Mouse (Mus musculus) stomach, embryonic 16.5 days (tissue): Measurements from ENCODE around the gene Dpf2. TPM values are rescaled to one million over a fixed set of nuclear protein-coding genes. Genes with fewer than 3 reads are reported as not detected.

ENCODE experiments used
- ATAC-seq: fragments of 200-750 bp; cut with Nextera tagmentation; 2 replicates; pipeline ENCODE4 v1.8.0; 2017; ENCODE audit warnings: moderate number of reproducible peaks, moderate TSS enrichment; ENCODE audit not compliant: insufficient read depth, low FRiP score
- H3K27ac ChIP-seq: fragments of 300-500 bp; sonication (generic); 2 replicates; pipeline ENCODE4 v1.5.1; 2014; ENCODE audit warnings: low read length
- H3K27me3 ChIP-seq: fragments of 300-500 bp; sonication (generic); 2 replicates; pipeline ENCODE4 v1.6.1; 2014; ENCODE audit warnings: low read length, control low read depth, mixed read lengths; ENCODE audit not compliant: control insufficient read depth, insufficient read depth
- H3K36me3 ChIP-seq: fragments of 300-500 bp; sonication (generic); 2 replicates; pipeline ENCODE4 v1.6.1; 2014; ENCODE audit warnings: low read length; ENCODE audit not compliant: control insufficient read depth, insufficient read depth
- H3K4me1 ChIP-seq: fragments of 300-500 bp; sonication (generic); 2 replicates; pipeline ENCODE4 v1.6.1; 2014; ENCODE audit warnings: low read length, control low read depth, mixed read lengths; ENCODE audit not compliant: control insufficient read depth, insufficient read depth
- H3K4me2 ChIP-seq: fragments of 300-500 bp; sonication (generic); 2 replicates; pipeline ENCODE4 v1.6.1; 2014; ENCODE audit warnings: low read depth, low read length, mixed read lengths
- H3K4me3 ChIP-seq: fragments of 300-500 bp; sonication (generic); replicated peaks from 2 replicates; pipeline ENCODE4 v1.5.1; 2014; ENCODE audit warnings: mild to moderate bottlenecking, low read length
- H3K9ac ChIP-seq: fragments of 300-500 bp; sonication (generic); 2 replicates; pipeline ENCODE4 v1.6.1; 2014; ENCODE audit warnings: low read length
- H3K9me3 ChIP-seq: fragments of 300-500 bp; sonication (generic); replicated peaks from 2 replicates; pipeline ENCODE4 v1.6.1; 2016; ENCODE audit warnings: low read length, control low read depth; ENCODE audit not compliant: control insufficient read depth
- WGBS: fragments of 180-500 bp; shearing (Covaris S2); extraction: QIAGEN DNeasy Blood & Tissue Kit; methylation state at CpG from one replicate; pipeline ENCODE4 v1.1.7; 2014; 5-methylcytosine and 5-hydroxymethylcytosine counted together
- polyA plus RNA-seq: library from polyadenylated mRNA; unstranded; fragments of >200 nt; fragmentation: Nextera tagmentation; extraction: Ambion mirVana; gene quantifications from 2 replicates; pipeline ENCODE4 v1.2.1, GENCODE M21; 2015

Gene Dpf2
- 117 and 127 TPM in 2 replicates for polyA plus RNA-seq

- Histone ChIP-seq H3K9ac (peak within 1 kb of the TSS; percentile 93), H3K4me2 (peak within 1 kb of the TSS; percentile 77), H3K27me3 (no peaks in the 10 kb centered on the region), H3K4me1 (peaks cover 25% of the 10 kb centered on the region), H3K4me3 (peak within 1 kb of the TSS; percentile 76), H3K27ac (peak within 1 kb of the TSS; percentile 73), H3K9me3 (no peaks in the 10 kb centered on the region), H3K36me3 (peaks cover 7% of the 10 kb centered on the region; the same call in 1 of the 2 replicates)
- 18% methylated on average over 13 of the region's 13 CpGs for WGBS
- no peak; the same call in 1 of the 2 replicates for ATAC-seq
These were observed at the start of gene Dpf2 for GRCm38 (mm10) chr19:5913007-5913719. TSS of gene Dpf2 (minus strand) at chr19:5913010.

- H3K27me3 ChIP-seq, result no peaks in the 10 kb centered on the region
- 0 out of 2 replicates have a peak, but pooled peaks cover 6% of the 10 kb centered on the region for H3K36me3 ChIP-seq
- H3K9ac ChIP-seq, result no peak overlapping the region
- H3K4me2 ChIP-seq, result no peak overlapping the region
- 80% methylated on average over 5 of the region's 5 CpGs for WGBS
- H3K4me1 ChIP-seq, result peaks cover 9% of the 10 kb centered on the region
- H3K9me3 ChIP-seq, result no peaks in the 10 kb centered on the region
- no peak overlapping the region for H3K27ac ChIP-seq
- no peak for ATAC-seq
- H3K4me3 ChIP-seq, result no peak overlapping the region
These were observed 44.6 kb upstream of the Dpf2 start for GRCm38 (mm10) chr19:5957371-5957770.

DNA sequence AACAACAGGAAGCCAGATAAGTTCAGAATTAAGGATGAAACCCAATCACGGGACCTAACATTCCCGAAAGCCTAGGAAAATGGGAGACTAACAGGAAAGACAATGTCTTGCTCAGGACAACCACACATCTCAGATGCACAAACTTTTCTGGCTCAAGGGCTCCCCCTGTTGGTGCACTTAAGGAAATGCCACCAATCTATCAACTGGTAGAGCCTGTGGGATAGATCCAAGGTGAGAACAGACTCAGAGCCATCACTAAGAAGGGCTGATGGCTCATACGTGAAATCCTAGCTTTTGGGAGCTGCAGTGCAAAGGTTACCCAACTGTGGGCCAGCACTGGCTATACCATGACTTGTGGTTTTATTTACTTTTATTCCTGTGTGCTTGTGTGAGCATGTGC, 43.9 kb upstream of the Dpf2 start:
- Histone ChIP-seq H3K9ac (no peak overlapping the region), H3K4me1 (peaks cover 8% of the 10 kb centered on the region), H3K4me3 (no peak overlapping the region), H3K36me3 (0 out of 2 replicates have a peak, but pooled peaks cover 6% of the 10 kb centered on the region), H3K9me3 (no peaks in the 10 kb centered on the region), H3K27me3 (no peaks in the 10 kb centered on the region), H3K4me2 (no peak overlapping the region), H3K27ac (peak overlapping the region; percentile 90; the same call in 1 of the 2 replicates)
- peak; percentile 54; the same call in 1 of the 2 replicates for ATAC-seq
- WGBS, result 25% methylated on average over 3 of the region's 3 CpGs

- peaks cover 8% of the 10 kb centered on the region for H3K4me1 ChIP-seq
- peak overlapping the region; percentile 26 for H3K4me3 ChIP-seq
- H3K9me3 ChIP-seq, result no peaks in the 10 kb centered on the region
- peak; percentile 49; the same call in 1 of the 2 replicates for ATAC-seq
- peak overlapping the region; percentile 45 for H3K4me2 ChIP-seq
- peak overlapping the region; percentile 33; the same call in 1 of the 2 replicates for H3K9ac ChIP-seq
- WGBS, result 57% methylated on average over 28 of the region's 28 CpGs
- no peaks in the 10 kb centered on the region for H3K27me3 ChIP-seq
- H3K27ac ChIP-seq, result peak overlapping the region; percentile 90
- 0 out of 2 replicates have a peak, but pooled peaks cover 4% of the 10 kb centered on the region for H3K36me3 ChIP-seq
These were observed 43.2 kb upstream of the Dpf2 start for GRCm38 (mm10) chr19:5955704-5956670.

GRCm38 (mm10) chr19:5954936-5955335, 42.1 kb upstream of the Dpf2 start:
- WGBS, result 82% methylated on average over 10 of the region's 10 CpGs
- peaks cover 8% of the 10 kb centered on the region; the same call in 1 of the 2 replicates for H3K4me1 ChIP-seq
- no peaks in the 10 kb centered on the region for H3K27me3 ChIP-seq
- no peak overlapping the region for H3K4me3 ChIP-seq
- peak overlapping the region; percentile 90 for H3K27ac ChIP-seq
- 0 out of 2 replicates have a peak overlapping the region, but pooled peaks have one; percentile 13 for H3K4me2 ChIP-seq
- no peak for ATAC-seq
- H3K9me3 ChIP-seq, result no peaks in the 10 kb centered on the region
- H3K36me3 ChIP-seq, result 0 out of 2 replicates have a peak, but pooled peaks cover 2% of the 10 kb centered on the region
- 0 out of 2 replicates have a peak overlapping the region, but pooled peaks have one; percentile 8 for H3K9ac ChIP-seq

DNA sequence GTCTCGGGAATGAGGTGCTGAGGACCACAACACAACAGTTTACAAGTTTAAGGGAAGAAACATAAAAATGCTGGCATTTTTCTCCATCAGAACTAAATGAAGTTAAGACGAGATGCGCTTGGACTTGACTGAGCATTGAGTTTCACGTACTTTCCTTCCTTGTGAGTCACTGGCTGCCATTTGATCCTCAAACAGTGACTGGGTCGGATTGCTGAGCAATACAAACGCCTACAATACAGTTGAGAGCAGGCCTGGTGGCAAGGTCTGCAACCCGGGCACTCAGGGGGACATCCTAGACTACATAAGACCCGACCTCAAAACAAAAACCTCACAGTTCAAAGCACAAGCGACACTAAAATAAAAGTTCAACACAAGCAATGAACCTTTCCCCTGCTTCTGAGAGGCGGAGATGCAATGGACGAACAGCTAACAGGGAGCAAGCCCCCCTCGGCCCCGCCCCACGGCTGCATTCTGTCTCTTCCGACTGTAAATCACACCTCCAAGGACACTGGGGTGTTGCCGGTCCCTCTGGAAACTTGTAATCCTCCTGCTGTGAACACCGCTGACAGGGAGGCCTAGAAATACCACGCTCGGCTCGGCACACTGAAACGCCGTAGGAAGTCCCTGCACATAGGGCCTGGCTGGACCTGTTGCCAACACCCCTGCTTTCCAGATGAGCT, 41.4 kb upstream of the Dpf2 start:
- H3K36me3 ChIP-seq, result 0 out of 2 replicates have a peak, but pooled peaks cover 5% of the 10 kb centered on the region
- no peak overlapping the region for H3K9ac ChIP-seq
- peaks cover 8% of the 10 kb centered on the region; the same call in 1 of the 2 replicates for H3K4me1 ChIP-seq
- no peak overlapping the region for H3K4me2 ChIP-seq
- no peaks in the 10 kb centered on the region for H3K9me3 ChIP-seq
- H3K4me3 ChIP-seq, result no peak overlapping the region
- 73% methylated on average over 22 of the region's 22 CpGs for WGBS
- peak overlapping the region; percentile 90 for H3K27ac ChIP-seq
- H3K27me3 ChIP-seq, result no peaks in the 10 kb centered on the region
- no peak for ATAC-seq

- H3K27me3 ChIP-seq, result no peaks in the 10 kb centered on the region
- H3K36me3 ChIP-seq, result 0 out of 2 replicates have a peak, but pooled peaks cover 5% of the 10 kb centered on the region
- H3K9ac ChIP-seq, result no peak overlapping the region
- H3K4me2 ChIP-seq, result no peak overlapping the region
- no peak overlapping the region for H3K27ac ChIP-seq
- no peak overlapping the region for H3K4me3 ChIP-seq
- no peak for ATAC-seq
- H3K4me1 ChIP-seq, result peaks cover 8% of the 10 kb centered on the region; the same call in 1 of the 2 replicates
- WGBS, result 93% methylated on average over 19 of the region's 19 CpGs
- no peaks in the 10 kb centered on the region for H3K9me3 ChIP-seq
These were observed 40.5 kb upstream of the Dpf2 start for GRCm38 (mm10) chr19:5953201-5953770.

GRCm38 (mm10) chr19:5952071-5952691, 39.4 kb upstream of the Dpf2 start:
- Histone ChIP-seq H3K9me3 (no peaks in the 10 kb centered on the region), H3K27ac (peak overlapping the region; percentile 53; the same call in 1 of the 2 replicates), H3K36me3 (0 out of 2 replicates have a peak, but pooled peaks cover 3% of the 10 kb centered on the region), H3K4me1 (peaks cover 8% of the 10 kb centered on the region; the same call in 1 of the 2 replicates), H3K9ac (no peak overlapping the region; the same call in 1 of the 2 replicates), H3K27me3 (no peaks in the 10 kb centered on the region), H3K4me2 (no peak overlapping the region), H3K4me3 (no peak overlapping the region)
- 73% methylated on average over 13 of the region's 13 CpGs for WGBS
- ATAC-seq, result peak; percentile 34
